Mouse (Mus musculus) layer of hippocampus, adult 8-10 months (tissue): ENCODE measurements around the gene Hand2. TPM values are rescaled to one million over a fixed set of nuclear protein-coding genes. Genes with fewer than 3 reads are reported as not detected.

Source experiments
- total RNA-seq, 4 experiments: library from RNA; stranded (reverse); gene quantifications; 2 replicates each; pipeline ENCODE4 v1.2.4; 2022

Hand2 gene
- total RNA-seq, 4 experiments from 2014 or later: not detected

Other genes starting within 250 kb of the Hand2 start
- gene Scrg1, start 134.9 kb downstream of the Hand2 start, total RNA-seq: 10 to 100 TPM; 53.6 to 76.8 (median 61.3) TPM
- 10 to 100 TPM in 2 of 4 experiments, 1 to 10 TPM in 2; 8.8 to 14.9 (median 10.2) TPM for gene Sap30, start 166.9 kb downstream of the Hand2 start, total RNA-seq
- gene Hmgb2, start 190.9 kb downstream of the Hand2 start, total RNA-seq: 10 to 100 TPM in 1 of 4 experiments, 1 to 10 TPM in 3; 2.6 to 13.0 (median 5.8) TPM